Mouse (Mus musculus): Measurements from ENCODE around the gene Anp32b.

Gene Anp32b

DNA sequence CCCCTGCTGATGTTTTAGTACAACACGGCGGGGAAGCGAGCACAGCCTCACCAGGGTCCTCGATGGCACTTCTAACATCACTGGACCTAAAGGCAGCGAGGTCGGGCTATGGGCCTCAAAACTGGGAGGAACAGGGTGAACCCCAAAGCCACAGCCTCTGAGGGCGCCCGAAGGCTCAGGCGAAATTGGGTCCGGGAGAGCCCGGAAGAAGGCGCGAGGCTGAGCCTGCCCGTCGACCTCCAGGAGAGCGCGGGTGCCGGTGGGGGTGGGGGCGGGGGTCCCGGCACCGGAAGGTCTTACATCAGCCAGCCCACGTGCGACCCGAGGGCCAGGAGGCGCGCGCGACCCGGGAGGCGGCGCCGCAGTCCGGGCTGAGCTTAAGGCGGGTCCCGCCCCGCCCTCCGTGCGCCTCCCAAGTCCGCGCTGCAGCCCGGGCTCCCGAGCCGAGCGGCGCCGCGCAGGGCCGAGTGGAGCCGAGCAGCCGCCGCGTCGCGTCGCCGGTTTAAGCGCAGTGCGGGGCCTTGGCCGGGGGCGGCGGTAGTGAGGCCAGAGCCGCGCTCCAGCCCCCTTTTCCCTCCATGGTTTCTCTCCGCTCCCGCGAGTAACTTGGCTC, at the start of gene Anp32b:
Anp32b (plus strand) TSS at position 384 of the 613 bp plus-strand sequence.
- peak; percentile 93 for DNase-seq (ENCODE audit: low read depth)

DNA sequence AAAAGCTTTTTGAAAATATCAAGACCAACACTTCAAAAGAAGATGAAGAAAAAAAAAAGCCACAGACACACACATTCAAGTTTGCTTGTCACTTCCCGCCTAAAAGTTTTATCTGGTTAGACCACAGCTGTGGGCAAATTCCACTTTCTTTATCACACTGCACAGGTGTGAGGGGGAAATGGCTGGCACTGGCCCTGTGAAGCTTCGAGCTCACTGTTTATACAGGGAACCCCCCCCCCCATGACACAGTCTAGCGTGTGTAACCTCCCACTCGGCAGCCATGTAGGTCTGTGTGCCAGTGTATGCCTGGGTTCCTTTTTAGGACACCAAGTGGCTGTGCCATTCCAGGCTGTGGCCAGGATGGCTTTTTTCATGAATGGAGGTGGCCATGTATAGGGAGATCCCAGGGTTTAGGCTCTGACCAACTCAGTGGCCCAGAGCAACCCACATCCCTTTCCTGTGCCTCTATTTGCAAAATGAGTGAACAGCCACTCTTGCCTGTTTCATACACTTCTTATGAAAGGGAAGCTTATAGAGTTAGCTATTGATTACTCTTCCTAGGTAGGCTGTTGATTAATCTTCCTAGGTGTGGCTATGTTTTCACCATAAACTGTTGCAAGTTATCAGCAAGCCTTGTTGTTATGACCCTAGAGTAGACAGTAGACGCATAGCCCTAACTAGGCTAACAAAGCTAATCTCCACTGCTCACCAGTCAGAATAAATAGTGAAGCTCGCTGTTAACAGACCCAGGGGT, 46.5 kb upstream of the Anp32b start:
- peak; percentile 84 for DNase-seq (ENCODE audit: low read depth)

DNA sequence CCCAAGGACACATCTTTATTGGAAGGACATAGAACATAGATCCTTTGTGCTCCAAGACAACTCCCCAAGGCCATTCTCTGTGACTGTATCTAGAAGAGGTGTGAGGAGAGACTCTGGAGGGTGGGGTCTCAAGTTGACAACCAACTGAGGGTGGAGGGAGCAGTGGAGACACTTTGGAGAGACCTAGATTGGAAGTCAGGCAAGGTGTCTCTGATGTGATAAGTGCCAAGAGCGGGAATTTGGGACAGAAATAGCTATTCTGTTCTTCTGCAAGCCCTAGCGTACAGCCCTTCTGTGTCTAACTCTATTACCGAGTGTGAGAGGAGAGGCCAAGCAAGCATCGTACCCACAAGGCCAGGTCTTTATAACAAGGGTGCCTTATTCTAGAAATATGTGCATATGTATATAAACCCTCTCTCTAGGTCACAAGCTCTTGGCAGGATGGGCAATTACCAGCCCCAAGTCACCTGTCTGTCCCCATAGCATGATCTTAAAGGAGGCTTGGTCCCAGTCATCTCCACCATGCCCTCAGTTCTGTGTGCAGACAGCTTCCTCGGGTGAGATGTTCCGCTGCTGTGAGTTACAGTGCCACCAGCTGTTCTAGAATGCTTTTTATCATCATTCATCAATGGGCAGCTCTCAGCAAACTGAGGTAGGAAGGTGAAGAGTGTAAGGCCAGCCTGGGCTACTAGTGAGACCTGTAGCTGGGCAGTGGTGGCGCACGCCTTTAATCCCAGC, 43.6 kb upstream of the Anp32b start:
- no peak for DNase-seq (ENCODE audit: low read depth)

DNA sequence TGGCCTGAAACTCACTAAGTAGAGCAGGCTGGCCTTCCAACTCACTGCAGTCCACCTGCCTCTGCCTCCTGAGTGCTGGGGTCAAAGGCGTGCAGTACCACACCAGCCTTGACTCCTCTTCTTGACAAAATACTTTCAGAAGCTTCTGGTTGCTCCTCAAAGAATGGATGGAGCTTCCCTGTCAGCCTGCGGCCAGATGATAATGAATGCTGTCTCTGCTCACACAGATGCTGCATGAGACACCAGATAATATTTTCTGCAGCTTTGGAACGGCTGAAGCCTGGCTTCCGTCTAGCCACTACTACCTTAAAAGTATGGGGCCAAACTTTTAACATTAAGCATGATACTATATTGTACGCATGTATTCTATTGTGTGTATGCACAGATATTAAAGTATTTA, 40.0 kb upstream of the Anp32b start:
- DNase-seq (ENCODE audit: low read depth), result no peak

DNA sequence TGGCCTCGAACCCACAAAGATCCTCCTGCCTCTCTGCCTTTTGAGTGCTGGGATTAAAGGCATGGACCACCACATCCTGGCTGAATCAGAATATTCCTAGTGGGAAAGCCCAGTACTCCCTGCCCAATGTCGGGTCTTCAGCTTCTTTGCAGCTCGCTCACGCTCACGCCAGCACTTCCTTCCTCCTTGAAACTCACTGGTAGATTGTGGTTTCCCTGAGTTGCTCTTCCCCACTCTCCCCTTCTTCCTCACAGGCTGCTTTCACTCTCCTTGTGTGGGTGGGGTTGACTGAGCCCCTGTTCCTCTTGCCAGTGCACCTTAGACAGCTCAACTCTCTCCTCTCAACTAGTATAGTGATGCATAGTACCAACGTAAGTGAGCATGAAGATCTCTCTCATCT, 39.2 kb upstream of the Anp32b start:
- DNase-seq (ENCODE audit: low read depth), result peak; percentile 57

DNA sequence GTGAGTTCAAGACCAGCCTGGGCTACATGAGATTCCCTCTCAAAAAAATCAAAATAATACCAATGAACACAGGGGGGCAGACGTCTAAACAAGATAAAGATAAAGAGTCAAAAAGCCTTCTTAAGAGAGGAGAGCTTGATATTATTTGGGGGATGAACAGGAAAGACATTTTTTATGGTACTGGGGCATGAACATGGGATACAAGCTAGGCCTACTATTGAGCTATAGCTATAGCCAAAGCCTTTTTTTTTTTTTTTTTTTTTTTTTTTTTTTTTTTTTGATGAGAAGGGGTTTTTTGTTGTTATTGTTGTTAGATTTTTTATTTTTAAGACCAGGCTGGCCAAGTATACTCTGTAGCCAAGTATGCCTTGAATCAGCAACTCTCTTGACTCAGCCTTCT, 38.6 kb upstream of the Anp32b start:
- DNase-seq (ENCODE audit: low read depth), result no peak

DNA sequence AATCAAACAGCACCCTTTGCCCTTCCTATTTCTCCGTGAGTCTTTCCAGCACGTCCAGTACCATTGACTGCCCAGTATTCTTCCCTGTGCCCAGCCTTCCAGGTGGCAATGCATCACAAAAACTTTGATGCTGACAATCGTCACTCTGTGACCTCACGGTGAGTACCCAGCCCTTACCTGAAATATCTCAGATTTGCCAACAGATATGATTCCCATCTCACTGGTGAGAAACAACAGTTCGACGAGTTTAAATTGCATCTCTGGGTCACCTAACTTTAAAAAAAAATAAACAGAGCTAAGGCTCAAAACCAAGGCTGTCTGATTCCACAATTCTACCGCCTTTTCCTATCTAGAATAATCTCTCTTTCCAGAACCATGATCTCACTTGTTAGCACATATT, 37.3 kb upstream of the Anp32b start, which contains the start of gene Hemgn:
Hemgn (minus strand) TSS at position 101 of the 400 bp plus-strand sequence.
- DNase-seq (ENCODE audit: low read depth), result no peak

DNA sequence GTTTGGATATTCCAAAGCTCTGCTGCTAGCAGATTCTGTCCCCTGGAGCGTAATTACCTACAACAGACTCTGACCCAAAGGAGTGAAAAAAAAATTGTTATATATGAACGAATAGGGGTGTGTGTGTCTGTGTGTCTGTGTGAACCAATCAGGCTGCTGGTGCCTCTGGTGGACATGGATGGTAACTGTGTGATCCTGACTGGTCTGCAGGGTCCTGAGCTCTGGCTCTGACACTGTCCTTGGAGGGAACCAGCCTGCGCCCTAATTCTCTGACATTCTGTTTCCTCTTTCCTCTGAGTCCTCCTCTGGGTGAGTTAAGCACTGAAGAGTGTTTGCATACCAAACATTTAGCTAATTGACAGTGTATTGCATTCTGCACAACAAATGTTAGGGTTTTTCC, 33.2 kb upstream of the Anp32b start:
- DNase-seq (ENCODE audit: low read depth), result no peak

DNA sequence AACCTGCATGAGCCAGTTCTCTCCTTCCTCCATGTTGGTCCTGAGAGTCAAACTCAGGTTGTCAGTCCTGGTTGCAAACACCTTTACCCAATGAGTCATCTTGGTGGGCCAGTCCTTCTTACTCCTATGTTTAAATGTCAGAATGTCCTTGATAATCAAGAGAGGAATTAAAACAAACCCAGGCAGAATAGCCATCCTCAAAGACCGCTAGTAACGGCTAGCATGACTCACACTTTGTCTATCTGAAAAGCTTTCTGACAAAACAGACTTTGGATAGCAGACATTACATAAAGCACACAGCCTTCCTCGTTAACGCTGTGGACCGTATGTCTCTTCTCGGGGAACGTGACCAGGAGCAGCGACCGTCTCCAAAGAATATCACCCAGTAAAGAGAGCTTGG, 31.9 kb upstream of the Anp32b start:
- DNase-seq (ENCODE audit: low read depth), result no peak

DNA sequence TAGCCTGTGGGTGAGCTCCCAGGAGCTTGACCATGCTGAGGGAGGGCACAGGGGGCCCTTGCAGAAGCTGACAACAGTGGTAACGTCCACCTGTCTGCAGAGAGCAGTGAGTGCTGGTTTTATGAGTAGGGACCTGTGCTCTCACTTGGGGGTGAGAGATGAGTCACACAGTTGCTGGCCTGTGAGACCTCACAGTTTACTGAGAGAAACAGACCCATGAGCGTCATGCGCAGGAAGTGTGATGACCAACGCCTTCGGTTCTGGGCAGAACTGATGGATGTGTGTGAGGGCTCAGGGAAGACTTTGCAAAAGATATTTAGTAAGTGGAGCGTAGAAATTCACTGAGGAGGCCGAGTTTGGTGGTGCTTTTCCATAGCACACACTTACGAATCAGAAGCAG, 28.1 kb upstream of the Anp32b start:
- no peak for DNase-seq (ENCODE audit: low read depth)

DNA sequence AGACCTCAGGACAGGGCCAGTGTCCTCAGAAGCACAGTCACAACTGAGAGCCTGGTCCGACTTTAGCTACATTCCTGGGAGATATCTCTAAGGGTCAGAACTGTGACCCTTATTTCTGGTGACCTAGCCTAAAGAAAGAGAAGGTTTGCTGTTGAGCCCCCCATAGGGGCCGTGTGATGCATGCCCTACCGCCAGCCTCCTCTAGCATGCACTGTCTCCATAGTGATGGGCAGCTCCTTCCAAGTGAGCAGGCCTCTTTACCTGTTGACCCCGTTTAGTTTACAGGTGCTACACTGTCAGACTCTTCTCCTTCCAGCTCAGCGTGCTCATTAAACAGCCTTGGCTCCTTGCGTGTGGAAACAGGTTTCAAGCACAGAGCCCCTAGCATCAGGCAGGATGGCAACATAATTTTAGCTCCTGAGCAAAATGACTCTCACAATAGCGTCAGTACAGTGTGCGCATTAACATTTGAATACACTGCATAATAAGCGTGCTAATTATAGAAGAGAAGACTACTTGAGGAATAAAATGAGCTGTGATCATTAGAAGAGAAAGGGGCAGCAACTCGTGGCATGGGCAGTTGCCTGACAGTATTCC, 21.7 kb upstream of the Anp32b start:
- no peak for DNase-seq (ENCODE audit: low read depth)

DNA sequence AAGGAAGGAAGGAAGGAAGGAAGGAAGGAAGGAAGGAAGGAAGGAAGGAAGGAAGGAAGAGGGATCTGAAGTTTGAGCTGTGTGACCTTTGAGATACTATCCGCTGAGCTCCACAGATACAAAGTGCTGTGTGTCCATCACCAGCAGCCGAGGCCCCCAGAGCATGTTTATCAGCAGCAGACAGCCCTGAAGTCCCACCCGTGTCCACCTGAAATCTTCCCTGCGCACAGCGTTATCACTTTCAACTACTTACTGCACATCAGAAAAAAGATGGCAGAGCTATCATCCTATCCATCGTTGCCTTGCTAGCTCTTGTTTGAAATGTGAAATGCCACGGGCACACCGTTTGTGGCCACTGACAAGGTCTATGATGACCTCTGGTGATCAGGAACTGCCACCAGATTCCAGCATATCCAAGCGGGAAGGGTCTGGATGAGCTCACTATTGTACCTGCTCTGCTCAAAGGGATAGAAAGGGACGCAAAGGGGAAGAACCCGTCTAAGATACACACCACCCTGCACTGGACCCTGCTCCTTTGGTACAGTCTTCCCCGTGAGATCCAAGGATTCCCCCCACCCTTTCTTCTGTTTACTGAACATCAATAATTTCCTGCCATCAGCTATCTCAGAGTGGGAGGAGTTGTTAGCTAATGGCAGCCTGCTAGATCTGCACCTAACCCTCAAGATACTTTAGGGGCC, 18.2 kb upstream of the Anp32b start:
- no peak for DNase-seq (ENCODE audit: low read depth)

DNA sequence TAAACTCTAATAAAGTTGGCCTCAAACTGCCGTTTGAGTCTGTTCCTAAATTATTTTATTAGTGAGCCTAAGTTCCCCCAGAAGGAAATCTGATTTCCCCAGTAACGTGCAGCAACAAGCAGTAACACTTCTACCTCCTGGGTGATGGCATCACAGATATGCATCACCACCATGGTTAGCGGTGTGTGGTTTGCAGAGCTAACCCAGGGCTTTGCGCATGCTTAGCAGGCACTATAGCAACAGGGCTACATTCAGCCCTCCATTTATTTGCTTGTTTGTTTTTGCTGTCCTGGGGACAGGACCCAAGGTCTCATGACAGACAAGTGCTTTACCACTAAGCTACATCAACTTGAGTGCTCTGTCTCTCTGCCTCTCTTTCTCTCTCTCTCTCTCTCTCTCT, 8.2 kb upstream of the Anp32b start:
- DNase-seq (ENCODE audit: low read depth), result peak; percentile 45

DNA sequence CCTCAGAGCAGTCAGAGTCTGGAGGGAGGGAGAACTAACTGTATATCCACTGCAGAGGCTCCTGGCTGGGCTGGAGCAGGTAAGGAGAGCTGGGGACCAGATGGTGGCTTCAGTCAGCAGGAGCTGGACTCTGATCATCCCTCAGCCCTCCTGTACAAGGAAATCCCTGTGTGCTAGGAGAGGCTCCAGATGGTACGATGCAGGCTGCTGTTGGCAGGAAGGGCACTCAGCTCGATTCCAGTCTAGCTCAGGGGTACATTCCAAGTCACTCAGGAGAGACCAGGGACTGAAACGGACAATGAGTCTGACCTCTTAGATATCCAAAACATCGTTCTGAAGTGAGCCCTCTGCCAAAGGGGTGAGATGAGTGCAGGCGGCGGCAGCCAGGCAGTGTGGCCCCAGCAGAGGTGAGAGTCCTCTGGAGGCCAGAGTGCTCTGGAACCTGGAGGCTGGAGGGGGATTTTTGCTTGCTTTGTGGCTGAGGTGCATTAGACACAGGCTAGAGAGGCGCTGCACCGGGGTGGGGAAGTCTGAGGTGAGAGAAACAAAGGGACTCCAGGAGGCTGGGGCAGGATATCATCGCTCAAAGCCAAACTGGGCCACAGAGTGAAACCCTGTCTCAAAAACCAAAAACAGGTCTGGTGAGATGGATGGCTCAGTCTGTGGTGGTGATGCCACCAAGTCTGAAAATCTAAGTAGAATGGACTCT, 5.3 kb upstream of the Anp32b start:
- DNase-seq (ENCODE audit: low read depth), result no peak

DNA sequence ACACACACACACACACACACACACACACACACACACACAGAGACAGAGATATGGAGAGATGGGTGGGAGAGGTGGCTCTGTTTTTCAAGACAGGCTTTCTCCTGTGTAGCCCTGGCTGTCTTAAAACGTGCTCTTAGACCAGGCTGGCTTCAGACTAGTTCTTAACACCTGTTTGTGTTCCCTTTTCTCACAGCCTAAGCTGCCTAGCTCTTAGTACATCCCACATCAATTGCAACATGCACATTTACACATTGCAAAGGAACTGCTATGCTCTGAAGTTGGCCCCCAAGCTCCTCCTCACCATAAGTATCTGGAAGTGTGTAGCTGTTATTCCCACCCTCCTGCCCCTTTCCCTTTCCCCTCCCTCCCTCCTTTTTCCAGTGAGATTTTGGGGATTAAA, 3.2 kb upstream of the Anp32b start:
- no peak for DNase-seq (ENCODE audit: low read depth)

DNA sequence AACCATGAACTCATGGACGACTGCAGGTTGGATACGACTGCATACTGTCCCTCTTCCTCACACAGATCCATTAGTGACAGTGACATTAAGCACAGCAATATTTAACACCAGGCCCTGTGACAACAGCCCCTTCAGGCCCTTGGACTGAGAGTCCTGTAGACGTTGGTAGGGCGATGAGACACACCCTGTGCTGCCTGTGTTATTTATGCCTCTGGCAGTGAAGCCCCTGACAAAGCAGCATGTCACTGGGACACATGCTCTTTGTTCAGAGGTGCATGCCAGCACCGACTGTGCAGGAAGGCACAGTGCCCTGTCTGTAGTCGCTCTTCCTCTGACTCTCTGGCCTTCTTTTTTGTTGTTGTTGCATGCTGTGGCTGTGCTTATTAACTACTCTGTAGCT, 1.8 kb upstream of the Anp32b start:
- no peak for DNase-seq (ENCODE audit: low read depth)

DNA sequence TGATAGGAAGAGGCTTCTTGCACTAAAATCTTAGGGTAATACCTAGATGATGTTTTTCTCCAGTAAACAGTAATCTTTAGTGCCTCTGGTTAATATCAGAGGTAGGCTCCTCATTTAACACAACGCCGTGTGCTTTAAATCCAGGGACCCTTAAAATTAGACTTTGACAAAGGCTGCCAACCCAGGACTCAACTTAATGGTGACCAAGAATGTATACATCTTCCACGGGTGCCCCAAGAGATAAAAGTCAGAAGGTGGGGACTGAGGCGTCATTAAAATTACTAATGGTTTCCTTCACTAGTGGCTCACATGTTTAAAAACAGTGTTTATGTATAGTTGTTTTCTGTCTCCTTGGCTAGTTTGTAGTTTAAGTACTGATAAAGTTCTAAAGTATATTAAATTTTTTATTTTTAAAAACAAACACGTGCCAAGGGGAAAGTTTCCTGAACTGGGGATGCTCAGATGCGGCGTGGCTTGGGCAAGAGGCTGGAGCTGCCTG, 633 bp upstream of the Anp32b start:
- no peak for DNase-seq (ENCODE audit: low read depth)

DNA sequence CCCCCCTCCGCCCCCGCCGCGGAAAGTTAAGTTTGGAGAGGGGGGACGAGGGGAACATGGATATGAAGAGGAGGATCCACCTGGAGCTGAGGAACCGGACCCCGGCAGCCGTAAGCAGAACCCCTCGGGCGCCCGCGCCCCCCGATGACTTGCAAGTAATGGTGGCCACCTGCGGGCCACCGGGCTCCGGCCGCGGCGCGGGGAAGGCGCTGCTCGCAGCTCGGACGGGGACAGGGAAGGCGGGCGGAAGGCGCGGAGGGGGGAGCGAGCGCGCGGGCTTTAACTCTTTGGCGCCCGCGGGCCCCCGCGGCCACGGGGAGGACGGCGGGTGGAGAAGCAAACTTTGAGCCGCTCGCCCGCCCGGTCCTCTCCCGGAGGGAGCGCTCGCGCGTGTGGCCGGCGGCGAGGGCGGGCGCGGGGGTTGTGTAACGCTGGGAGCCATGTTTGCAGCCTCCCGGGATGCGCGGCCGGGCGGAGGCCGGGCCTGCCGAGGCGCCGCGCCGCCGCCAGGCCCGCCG, 597 bp downstream of the Anp32b start:
- peak; percentile 79 for DNase-seq (ENCODE audit: low read depth)

DNA sequence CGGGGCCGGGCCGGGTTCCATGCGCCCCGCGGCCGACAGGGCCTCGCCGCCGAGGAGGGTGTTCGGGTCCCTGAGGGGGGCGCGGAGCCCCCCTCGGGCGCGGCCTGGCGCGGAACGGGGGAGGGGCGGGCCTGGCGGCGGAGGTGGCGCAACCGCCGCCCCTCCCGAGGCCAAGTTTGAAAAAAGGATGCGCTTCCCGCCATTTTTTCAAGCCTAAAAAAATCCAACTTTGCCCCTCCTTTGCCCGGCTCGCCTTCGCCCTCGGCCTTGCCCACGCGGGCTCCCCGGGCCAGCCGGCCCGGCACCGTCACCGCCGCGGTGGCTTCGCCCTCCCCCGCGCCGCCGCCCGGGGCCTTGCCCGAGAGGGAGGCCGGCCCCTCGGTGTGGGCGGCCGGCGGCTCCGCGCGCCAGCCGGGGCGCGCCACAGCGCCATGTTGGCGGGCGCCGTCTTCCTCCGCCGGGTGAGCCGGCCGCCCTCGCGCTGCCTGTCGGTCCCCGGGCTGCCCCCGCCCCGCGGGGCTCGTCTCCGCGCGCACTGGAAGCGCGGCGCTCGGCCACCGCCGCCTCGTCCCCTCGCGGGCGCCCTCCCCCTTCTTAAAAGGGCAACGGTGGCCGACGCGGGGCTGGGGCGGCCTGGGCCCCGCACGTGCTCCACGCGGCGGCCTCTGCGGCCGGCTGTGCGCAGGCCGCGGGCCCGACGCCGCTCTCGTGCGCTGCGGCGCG, 1.2 kb downstream of the Anp32b start:
- peak; percentile 84 for DNase-seq (ENCODE audit: low read depth)

DNA sequence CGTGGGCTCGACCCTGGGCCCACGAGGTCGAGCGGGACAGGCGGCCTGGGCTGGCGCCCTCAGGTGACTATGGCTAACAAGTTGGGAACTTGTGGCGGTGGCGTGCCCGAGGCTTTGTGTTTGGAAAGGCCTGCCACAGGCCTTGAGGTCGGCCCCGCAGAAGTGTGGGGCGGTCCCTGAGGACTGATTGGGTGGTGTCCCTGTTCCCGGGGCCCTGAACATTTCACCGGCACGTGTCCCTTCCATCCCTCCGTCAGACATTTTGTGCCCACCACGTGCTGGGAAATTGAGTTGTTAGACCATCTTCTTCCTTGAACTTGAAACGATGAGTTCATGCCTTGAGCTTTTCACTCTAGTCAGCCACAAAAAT, 1.8 kb downstream of the Anp32b start:
- no peak for DNase-seq (ENCODE audit: low read depth)
